Mouse (Mus musculus) megakaryocyte, embryonic 14.5 days (primary cell): ENCODE measurements around the gene Cpd. TPM values are rescaled to one million over a fixed set of nuclear protein-coding genes. Genes with fewer than 3 reads are reported as not detected.
A peak's percentile ranks its signal among the peaks of the same experiment; 100 is the strongest.

Source experiments
- H3K27me3 ChIP-seq: replicated peaks from 2 replicates; pipeline ENCODE3; 2012; ENCODE audit warnings: inconsistent platforms
- H3K36me3 ChIP-seq: replicated peaks from 2 replicates; pipeline ENCODE3; 2012; ENCODE audit warnings: low read length, inconsistent platforms, mixed read lengths
- H3K4me1 ChIP-seq: 2 replicates; pipeline ENCODE4 v1.6.1; 2012; ENCODE audit warnings: inconsistent platforms
- H3K4me3 ChIP-seq: replicated peaks from 2 replicates; pipeline ENCODE3; 2012; ENCODE audit warnings: moderate library complexity, mild to moderate bottlenecking, inconsistent platforms
- H3K9me3 ChIP-seq: 2 replicates; pipeline ENCODE4 v1.6.1; 2012; ENCODE audit warnings: inconsistent platforms
- FLI1 ChIP-seq: IDR thresholded peaks from 2 replicates; pipeline ENCODE4 v1.6.1; 2012; ENCODE audit warnings: low read length, inconsistent platforms, mixed read lengths
- GATA1 ChIP-seq: IDR thresholded peaks from 3 replicates; pipeline ENCODE4 v1.6.1; 2012; ENCODE audit warnings: mixed read lengths, low read length, inconsistent platforms, borderline replicate concordance
- polyA plus RNA-seq: library from polyadenylated mRNA; stranded (reverse); fragments of >175 nt; gene quantifications from 2 replicates; pipeline ENCODE4 v1.2.3, GENCODE M21; 2012; ENCODE audit warnings: low replicate concordance; ENCODE audit not compliant: insufficient read depth

The Cpd gene
- polyA plus RNA-seq, 1 experiment = 1.0 TPM

DNA sequence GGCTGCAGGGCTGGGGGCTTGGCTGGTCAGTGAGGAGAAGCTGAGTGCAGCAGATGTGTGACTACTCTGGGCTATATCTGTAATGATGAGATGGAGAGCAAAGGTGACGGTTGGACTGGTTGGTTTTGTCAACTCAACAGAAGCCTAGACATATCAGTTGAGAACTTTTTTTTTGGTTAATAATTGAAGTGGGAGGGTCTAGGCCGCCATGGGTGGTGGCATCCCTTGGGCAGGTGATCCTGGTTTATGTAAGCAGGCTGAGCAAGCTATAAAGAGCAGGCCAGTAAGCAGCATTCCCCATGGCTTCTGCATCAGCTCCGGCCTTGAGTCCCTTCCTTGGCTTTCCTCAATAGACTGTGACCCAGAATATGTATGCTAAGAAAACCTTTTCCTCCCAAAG, 43.6 kb downstream of the Cpd start:
- no peaks in the 10 kb centered on the region for H3K27me3 ChIP-seq
- no peak for TF ChIP-seq FLI1
- TF ChIP-seq GATA1 = no peak
- H3K4me1 ChIP-seq = no peaks in the 10 kb centered on the region
- H3K36me3 ChIP-seq = peaks cover 83% of the 10 kb centered on the region
- no peak overlapping the region for H3K4me3 ChIP-seq
- no peaks in the 10 kb centered on the region for H3K9me3 ChIP-seq

GRCm38 (mm10) chr11:76797236-76797635, 49.6 kb downstream of the Cpd start:
- Histone ChIP-seq H3K27me3 (no peaks in the 10 kb centered on the region), H3K4me3 (no peak overlapping the region), H3K9me3 (no peaks in the 10 kb centered on the region), H3K4me1 (no peaks in the 10 kb centered on the region; the same call in 1 of the 2 replicates), H3K36me3 (peaks cover 85% of the 10 kb centered on the region)
- TF ChIP-seq GATA1 (no peak), FLI1 (no peak)

DNA sequence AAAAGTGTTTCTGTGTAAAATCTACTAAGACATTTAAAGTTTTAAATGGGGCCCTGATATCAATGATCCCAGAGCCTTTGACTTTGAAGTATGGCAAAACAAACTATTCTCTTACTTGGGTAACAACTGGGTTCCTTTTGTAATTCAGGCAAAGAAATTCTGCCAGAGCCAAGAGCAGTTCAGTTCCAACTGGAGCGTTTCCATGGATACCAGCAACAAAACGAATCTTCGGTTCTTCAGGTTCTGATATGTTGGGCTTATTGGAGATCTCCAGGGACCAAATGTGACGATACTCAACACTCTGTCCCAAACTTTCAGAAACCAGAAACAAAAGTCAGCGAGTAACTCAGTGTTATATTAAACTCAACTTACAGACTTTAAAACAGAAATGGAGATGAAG, 51.5 kb downstream of the Cpd start:
- no peak overlapping the region for H3K4me3 ChIP-seq
- TF ChIP-seq GATA1 = no peak
- no peak for TF ChIP-seq FLI1
- H3K36me3 ChIP-seq = peaks cover 90% of the 10 kb centered on the region
- H3K4me1 ChIP-seq = no peaks in the 10 kb centered on the region; the same call in 1 of the 2 replicates
- H3K27me3 ChIP-seq = no peaks in the 10 kb centered on the region
- no peaks in the 10 kb centered on the region for H3K9me3 ChIP-seq

GRCm38 (mm10) chr11:76791331-76791730, 55.5 kb downstream of the Cpd start:
- H3K4me1 ChIP-seq = no peaks in the 10 kb centered on the region
- H3K36me3 ChIP-seq = peaks cover 88% of the 10 kb centered on the region
- no peak overlapping the region for H3K4me3 ChIP-seq
- H3K9me3 ChIP-seq = no peaks in the 10 kb centered on the region
- TF ChIP-seq GATA1 = no peak
- no peak for TF ChIP-seq FLI1
- H3K27me3 ChIP-seq = no peaks in the 10 kb centered on the region

- Histone ChIP-seq H3K27me3 (no peaks in the 10 kb centered on the region), H3K4me3 (no peak overlapping the region), H3K4me1 (no peaks in the 10 kb centered on the region), H3K9me3 (no peaks in the 10 kb centered on the region), H3K36me3 (peaks cover 93% of the 10 kb centered on the region)
- no peak for TF ChIP-seq FLI1
Observed at GRCm38 (mm10) chr11:76789252-76789651, 57.6 kb downstream of the Cpd start.

GRCm38 (mm10) chr11:76775533-76775932, 71.3 kb downstream of the Cpd start:
- Histone ChIP-seq H3K27me3 (peaks cover 16% of the 10 kb centered on the region), H3K4me1 (peaks cover 25% of the 10 kb centered on the region), H3K9me3 (no peaks in the 10 kb centered on the region), H3K4me3 (no peak overlapping the region), H3K36me3 (peaks cover 12% of the 10 kb centered on the region)
- TF ChIP-seq GATA1 (no peak), FLI1 (no peak)

GRCm38 (mm10) chr11:76773811-76774210, 73.0 kb downstream of the Cpd start:
- peaks cover 18% of the 10 kb centered on the region for H3K27me3 ChIP-seq
- no peaks in the 10 kb centered on the region for H3K36me3 ChIP-seq
- no peaks in the 10 kb centered on the region for H3K9me3 ChIP-seq
- TF ChIP-seq FLI1 (no peak), GATA1 (no peak)
- no peak overlapping the region for H3K4me3 ChIP-seq
- H3K4me1 ChIP-seq = peaks cover 15% of the 10 kb centered on the region; the same call in 1 of the 2 replicates

- TF ChIP-seq FLI1 (no peak), GATA1 (no peak)
- Histone ChIP-seq H3K27me3 (peaks cover 25% of the 10 kb centered on the region), H3K4me1 (peaks cover 15% of the 10 kb centered on the region; the same call in 1 of the 2 replicates), H3K9me3 (no peaks in the 10 kb centered on the region), H3K4me3 (no peak overlapping the region), H3K36me3 (no peaks in the 10 kb centered on the region)
Observed at GRCm38 (mm10) chr11:76770566-76770965, 76.3 kb downstream of the Cpd start.

DNA sequence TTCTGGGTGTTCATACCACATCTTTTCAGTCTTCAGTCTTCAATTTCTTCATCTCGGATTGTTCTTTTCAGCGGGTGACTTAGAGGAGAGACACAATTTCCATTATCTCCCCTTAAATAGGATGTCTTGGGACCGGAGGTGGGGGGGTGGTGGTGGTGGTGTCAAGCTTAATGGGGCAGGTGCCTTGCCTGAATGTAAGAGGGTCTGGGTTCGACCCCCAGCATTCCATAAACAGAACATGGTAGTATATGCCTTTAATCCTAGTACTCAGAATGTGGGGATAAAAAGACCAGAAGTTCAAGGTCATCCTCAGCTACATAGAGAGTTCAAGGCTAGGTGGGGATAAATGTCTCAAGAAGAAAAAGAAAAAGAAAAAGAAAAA, 83.1 kb downstream of the Cpd start:
- Histone ChIP-seq H3K36me3 (peaks cover 27% of the 10 kb centered on the region), H3K4me1 (peaks cover 16% of the 10 kb centered on the region; the same call in 1 of the 2 replicates), H3K4me3 (peak overlapping the region; percentile 96), H3K9me3 (no peaks in the 10 kb centered on the region), H3K27me3 (peaks cover 9% of the 10 kb centered on the region)
- TF ChIP-seq FLI1 (no peak), GATA1 (no peak)

DNA sequence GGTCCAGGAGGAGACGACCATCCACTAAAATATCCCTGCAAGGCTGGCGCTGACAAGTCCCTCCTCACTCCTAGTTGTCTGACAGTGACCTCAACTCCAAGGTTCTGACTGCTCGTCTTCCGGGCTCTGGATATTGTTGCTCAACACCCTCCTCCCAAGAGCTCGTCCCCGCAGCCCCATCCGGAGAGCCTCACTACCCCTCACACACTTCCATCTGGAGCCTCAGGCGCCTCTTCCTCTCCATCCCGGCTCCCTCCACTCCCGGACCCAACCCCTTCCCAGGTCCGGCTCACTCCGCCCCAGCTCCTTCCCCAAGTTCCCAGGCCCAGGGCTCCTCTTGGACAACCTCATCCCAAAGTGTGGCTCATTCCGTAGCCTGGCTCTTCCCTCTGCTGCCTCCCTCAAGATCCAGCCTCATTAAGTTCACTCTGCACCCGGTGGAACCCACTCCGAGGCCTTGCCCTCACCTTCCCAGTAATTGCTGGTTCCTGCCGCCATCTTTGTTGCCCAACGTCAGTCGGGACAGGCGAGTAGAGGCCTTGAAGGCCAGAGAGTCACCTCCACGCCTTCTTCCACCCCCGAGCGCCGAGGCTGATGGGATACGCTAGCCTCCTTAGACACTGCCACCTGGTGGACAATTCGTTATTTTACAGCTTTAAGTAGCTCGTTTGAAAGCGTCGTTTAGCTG, 83.6 kb downstream of the Cpd start, which contains the start of gene Gosr1:
TSS of gene Gosr1 (minus strand) at position 527 of the 688 bp plus-strand sequence.
- H3K9me3 ChIP-seq = no peaks in the 10 kb centered on the region
- TF ChIP-seq FLI1 (no peak), GATA1 (no peak)

More for the DNA sequence above, 83.6 kb downstream of the Cpd start, which contains the start of gene Gosr1:
- H3K4me1 ChIP-seq = peaks cover 16% of the 10 kb centered on the region; the same call in 1 of the 2 replicates
- H3K27me3 ChIP-seq = peaks cover 7% of the 10 kb centered on the region
- H3K36me3 ChIP-seq = peaks cover 33% of the 10 kb centered on the region
- H3K4me3 ChIP-seq = peak within 1 kb of the TSS; percentile 96
